Mouse (Mus musculus) large intestine, adult 2 months (tissue): ENCODE measurements at regions not wholly inside any gene's neighbourhood (a gene's known extent, or its start where the extent isn't known, plus 50 kb on each side); places are given as distances from the start of the nearest gene placed in this dataset.

Experiments used
- DNase-seq: peaks from one replicate; pipeline ENCODE4 v3.0.0-alpha.2; 2012; ENCODE audit warnings: low read depth, low spot score
- WGBS: fragments of 180-500 bp; shearing (Covaris S2); methylation state at CpG from one replicate; pipeline ENCODE4 v1.1.7; 2018; 5-methylcytosine and 5-hydroxymethylcytosine counted together

DNA sequence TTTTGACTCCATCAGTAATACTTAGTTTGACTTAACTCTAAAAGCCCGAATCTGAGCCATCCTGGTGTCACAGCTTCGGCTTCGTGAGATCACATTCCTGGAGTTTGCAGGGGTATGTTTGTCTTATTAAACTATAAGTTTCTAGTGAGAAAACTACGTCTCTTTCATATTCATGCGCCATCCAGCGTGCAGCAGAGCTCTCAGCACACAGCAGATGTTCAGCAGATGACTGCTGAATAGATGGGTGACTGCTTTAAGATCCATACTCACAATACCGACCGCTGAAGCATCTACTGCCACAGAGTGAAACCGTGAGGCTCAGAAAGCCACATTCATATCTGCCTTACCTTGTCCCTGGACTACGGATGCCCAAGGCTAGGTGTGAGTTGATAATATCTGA is 403.8 kb upstream of the Slc30a5 start:
- 88% methylated on average over 10 of the region's 10 CpGs for whole genome bisulfite sequencing
- no peak for DNase-seq

- no peak for DNase-seq
- WGBS = 94% methylated on average over 4 of the region's 4 CpGs
Observed at GRCm38 (mm10) chr13:101235846-101236245, 402.6 kb upstream of the Slc30a5 start.

DNA sequence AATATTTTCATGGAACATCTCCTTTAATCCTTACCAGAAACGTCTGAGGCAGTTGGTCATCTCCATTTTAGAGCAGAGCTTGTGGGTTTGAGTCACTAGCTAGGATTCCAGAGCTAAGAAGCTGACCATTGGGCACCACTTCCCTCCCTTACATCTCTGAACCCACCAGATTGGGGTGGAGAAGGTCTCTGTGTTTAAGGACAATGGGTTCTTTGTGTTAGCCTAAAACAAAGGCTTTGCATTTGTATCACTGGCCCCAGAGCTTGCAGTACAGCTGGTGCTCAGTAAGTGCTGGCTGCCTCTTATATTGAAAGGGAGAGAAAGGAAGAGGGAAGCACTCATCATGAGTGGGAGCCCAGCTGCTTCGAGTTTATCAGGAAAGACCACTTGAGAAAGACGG is 401.9 kb upstream of the Slc30a5 start:
- no peak for DNase-seq
- WGBS = 70% methylated on average over 3 of the region's 3 CpGs

GRCm38 (mm10) chr13:101234550-101234949 is 401.3 kb upstream of the Slc30a5 start:
- no peak for DNase-seq
- 70% methylated on average over 10 of the region's 10 CpGs for WGBS

- 16% methylated on average over 5 of the region's 5 CpGs for WGBS
Observed at GRCm38 (mm10) chr13:101233843-101234281, 400.6 kb upstream of the Slc30a5 start.

GRCm38 (mm10) chr13:101233181-101233842 is 400.1 kb upstream of the Slc30a5 start:
- no peak for DNase-seq

More at GRCm38 (mm10) chr13:101233843-101234281, 400.6 kb upstream of the Slc30a5 start:
- no peak for DNase-seq

DNA sequence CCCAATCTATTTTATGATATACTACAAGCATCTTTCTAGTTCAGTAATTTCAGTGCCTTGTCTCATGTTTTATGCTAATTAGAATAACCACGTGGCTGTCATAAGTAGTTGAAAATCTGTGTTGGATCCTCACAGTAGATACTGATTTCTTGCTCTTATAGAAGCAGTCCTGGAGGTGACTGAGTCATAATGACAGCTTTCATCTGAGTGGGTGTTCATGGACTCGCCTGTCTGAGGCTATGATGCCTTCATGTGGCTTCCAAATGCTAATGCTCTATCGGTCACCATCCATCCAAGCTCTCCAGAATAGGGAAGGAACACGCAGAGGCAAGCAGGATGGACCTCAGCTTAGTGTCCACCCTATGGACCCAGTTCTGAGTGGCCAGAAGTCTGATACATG is 396.6 kb upstream of the Slc30a5 start:
- WGBS = 80% methylated on average over 4 of the region's 4 CpGs
- DNase-seq = no peak

More at GRCm38 (mm10) chr13:101233181-101233842, 400.1 kb upstream of the Slc30a5 start:
- 48% methylated on average over 8 of the region's 8 CpGs for WGBS

GRCm38 (mm10) chr13:101225366-101225765 is 392.1 kb upstream of the Slc30a5 start:
- no peak for DNase-seq
- 87% methylated on average over 2 of the region's 2 CpGs for WGBS

GRCm38 (mm10) chr13:101221331-101222043 is 388.3 kb upstream of the Slc30a5 start:
- WGBS = 85% methylated on average over 7 of the region's 7 CpGs
- DNase-seq = no peak

GRCm38 (mm10) chr13:101219568-101219967 is 386.3 kb upstream of the Slc30a5 start:
- 93% methylated on average over 5 of the region's 5 CpGs for WGBS
- DNase-seq = no peak

- no peak for DNase-seq
- 37% methylated on average over 8 of the region's 8 CpGs for WGBS
Observed at GRCm38 (mm10) chr13:101216897-101217480, 383.8 kb upstream of the Slc30a5 start.

DNA sequence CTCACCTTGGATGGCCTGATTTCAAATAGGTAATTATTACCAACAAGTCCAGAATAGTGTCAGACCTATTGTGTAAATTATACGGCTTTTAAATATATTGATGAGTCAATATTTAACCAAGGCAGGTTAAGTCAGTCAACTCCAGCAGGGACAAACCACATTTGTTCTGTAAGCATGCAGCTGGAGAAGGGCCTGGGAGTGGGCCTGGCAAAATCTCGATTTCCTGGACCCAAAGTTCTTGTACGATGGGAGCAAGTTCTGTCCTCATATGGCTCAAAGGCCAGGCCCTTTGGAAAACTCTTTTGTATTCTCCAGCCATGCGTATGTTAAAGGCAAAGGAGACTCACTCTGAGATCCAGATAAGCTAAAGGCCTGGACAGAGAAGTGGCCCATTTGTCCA is 383.2 kb upstream of the Slc30a5 start:
- no peak for DNase-seq
- WGBS = 29% methylated on average over 4 of the region's 4 CpGs

- 45% methylated on average over 11 of the region's 11 CpGs for WGBS
- DNase-seq = no peak
Observed at GRCm38 (mm10) chr13:101215792-101216221, 382.6 kb upstream of the Slc30a5 start.

DNA sequence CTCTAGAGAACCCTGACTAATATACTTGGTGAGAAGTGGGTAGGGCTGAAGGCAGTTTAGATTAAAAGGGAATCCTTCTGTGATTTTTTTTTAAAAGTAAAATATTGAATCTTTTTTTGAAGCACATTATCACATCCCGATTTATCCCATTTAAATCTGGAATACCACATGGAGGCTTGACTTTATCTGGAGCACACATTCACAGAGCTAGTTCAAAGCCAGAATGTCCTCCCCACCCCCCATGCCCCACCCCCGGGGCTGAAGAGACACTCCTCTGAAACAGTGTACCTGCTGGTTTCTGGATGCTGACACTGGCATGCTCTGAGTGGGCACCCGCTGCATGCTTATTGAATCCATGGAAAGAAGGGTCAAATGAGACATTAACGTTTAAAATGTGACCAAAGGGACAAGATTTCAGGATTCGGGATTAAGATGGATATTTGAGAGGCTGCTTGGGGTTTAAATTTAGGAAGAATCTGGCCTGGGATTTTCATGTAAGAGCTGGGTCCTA is 382.0 kb upstream of the Slc30a5 start:
- WGBS = 68% methylated on average over 5 of the region's 5 CpGs

GRCm38 (mm10) chr13:101214094-101214493 is 380.9 kb upstream of the Slc30a5 start:
- WGBS = 59% methylated on average over 2 of the region's 2 CpGs
- DNase-seq = no peak

More for the DNA sequence above, 382.0 kb upstream of the Slc30a5 start:
- no peak for DNase-seq

- DNase-seq = no peak
- 42% methylated on average over 13 of the region's 13 CpGs for WGBS
Observed at GRCm38 (mm10) chr13:101213121-101213916, 380.1 kb upstream of the Slc30a5 start.

GRCm38 (mm10) chr13:101212341-101212895 is 379.2 kb upstream of the Slc30a5 start:
- DNase-seq = no peak
- WGBS = 69% methylated on average over 5 of the region's 5 CpGs

- WGBS = 90% methylated on average over 9 of the region's 9 CpGs
- DNase-seq = no peak
Observed at GRCm38 (mm10) chr13:101208788-101209187, 375.6 kb upstream of the Slc30a5 start.

DNA sequence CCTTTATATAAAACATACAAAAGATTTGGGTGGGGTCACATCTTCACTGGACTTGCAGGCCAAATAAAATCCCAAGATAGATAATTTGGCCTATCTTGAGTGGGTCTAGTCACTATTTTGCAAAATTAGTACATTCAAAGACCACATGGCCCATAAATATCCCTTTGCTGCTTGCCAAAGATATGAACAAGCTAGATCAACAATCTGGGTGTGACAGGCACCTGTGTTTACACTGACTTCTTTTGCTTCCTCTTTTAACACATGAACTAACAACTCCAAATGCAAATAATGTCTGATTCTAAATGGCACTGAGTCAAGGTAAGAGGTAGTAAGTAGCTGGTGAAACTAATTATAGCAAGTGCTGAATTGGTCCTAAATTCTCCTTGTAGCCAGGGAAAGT is 370.2 kb upstream of the Slc30a5 start:
- no peak for DNase-seq
